Comparison of ENCODE assay signal across 11 mouse cellular contexts in genomic region chr15:82952292-82952705, GRCm38 (mm10). TPM values are rescaled to one million over a fixed set of nuclear protein-coding genes. Genes with fewer than 3 reads are reported as not detected.
DNase-seq lines count a peak whose midpoint lies in the region; ATAC-seq lines count a peak whose summit lies in the region.
"Had no signal": no experiment of that assay in that cellular context is flagged by ENCODE, and none has a peak within 500 bp of the region (broad histone marks: within the 10 kb centered on the region; RNA-seq: fewer than 3 reads in every experiment).

No protein-coding gene starts in this region.

- H3K27ac ChIP-seq in kidney, embryonic 15.5 days = no peak overlapping the region
- peak overlapping the region; percentile 26; the same call in 1 of the 2 replicates for H3K27ac ChIP-seq in hindbrain, embryonic 15.5 days (replicated peaks)
- peak overlapping the region; percentile 52; the same call in 1 of the 2 replicates for H3K27ac ChIP-seq in neural tube, embryonic 14.5 days (ENCODE audit: low read depth, low read length)
- no peak overlapping the region for H3K27ac ChIP-seq in kidney, embryonic 16.5 days (ENCODE audit: low read length)
- H3K27ac ChIP-seq: kidney, postnatal 0 days; lung, embryonic 15.5 days had no signal

- no peaks in the 10 kb centered on the region for H3K9me3 ChIP-seq in kidney, embryonic 15.5 days (replicated peaks)
- H3K9me3 ChIP-seq in hindbrain, embryonic 15.5 days = no peaks in the 10 kb centered on the region
- no peaks in the 10 kb centered on the region for H3K9me3 ChIP-seq in neural tube, embryonic 14.5 days (ENCODE audit: control insufficient read depth, low read length)
- H3K9me3 ChIP-seq in kidney, embryonic 16.5 days (ENCODE audit: low read length) = no peaks in the 10 kb centered on the region
- H3K9me3 ChIP-seq: lung, embryonic 15.5 days had no signal

- no peak overlapping the region for H3K4me3 ChIP-seq in kidney, embryonic 15.5 days (replicated peaks)
- no peak overlapping the region for H3K4me3 ChIP-seq in hindbrain, embryonic 15.5 days
- H3K4me3 ChIP-seq in neural tube, embryonic 14.5 days (ENCODE audit: low read depth, low read length) = no peak overlapping the region
- no peak overlapping the region for H3K4me3 ChIP-seq in kidney, embryonic 16.5 days (ENCODE audit: low read length)
- H3K4me3 ChIP-seq: lung, embryonic 15.5 days had no signal

- DNase-seq in kidney, adult 8-10 months = no peak
- DNase-seq in embryo, embryonic 9.5 days (ENCODE audit: extremely low spot score) = peak; percentile 66
- DNase-seq in testis, postnatal 10 days (ENCODE audit: low spot score) = no peak
- no peak for DNase-seq in cerebellum, adult 8-10 months
- DNase-seq: cerebellum, adult 11-12 months had no signal

- H3K4me1 ChIP-seq in kidney, embryonic 15.5 days = peaks cover 57% of the 10 kb centered on the region
- peaks cover 73% of the 10 kb centered on the region for H3K4me1 ChIP-seq in hindbrain, embryonic 15.5 days (replicated peaks)
- peaks cover 34% of the 10 kb centered on the region for H3K4me1 ChIP-seq in neural tube, embryonic 14.5 days (ENCODE audit: control insufficient read depth, insufficient read depth, low read length)
- H3K4me1 ChIP-seq in kidney, embryonic 16.5 days (ENCODE audit: insufficient read depth, low read length) = peaks cover 22% of the 10 kb centered on the region

- no peak overlapping the region for H3K9ac ChIP-seq in kidney, embryonic 15.5 days
- no peak overlapping the region for H3K9ac ChIP-seq in hindbrain, embryonic 15.5 days
- 0 out of 2 replicates have a peak overlapping the region, but pooled peaks have one; percentile 16 for H3K9ac ChIP-seq in neural tube, embryonic 14.5 days (replicated peaks; ENCODE audit: low read depth, low read length)
- H3K9ac ChIP-seq in kidney, embryonic 16.5 days (replicated peaks; ENCODE audit: low read length) = no peak overlapping the region
- H3K9ac ChIP-seq: lung, embryonic 15.5 days had no signal

- peak overlapping the region; percentile 32; the same call in 1 of the 2 replicates for H3K4me2 ChIP-seq in kidney, embryonic 15.5 days
- peak overlapping the region; percentile 33; the same call in 1 of the 2 replicates for H3K4me2 ChIP-seq in hindbrain, embryonic 15.5 days
- H3K4me2 ChIP-seq in neural tube, embryonic 14.5 days (ENCODE audit: low read depth, low read length) = no peak overlapping the region
- H3K4me2 ChIP-seq in kidney, embryonic 16.5 days (replicated peaks; ENCODE audit: low read depth, low read length) = no peak overlapping the region
- H3K4me2 ChIP-seq: lung, embryonic 15.5 days had no signal

- no peaks in the 10 kb centered on the region for H3K36me3 ChIP-seq in kidney, embryonic 15.5 days
- H3K36me3 ChIP-seq in hindbrain, embryonic 15.5 days = no peaks in the 10 kb centered on the region
- H3K36me3 ChIP-seq in neural tube, embryonic 14.5 days (ENCODE audit: control insufficient read depth, insufficient read depth, low read length) = no peaks in the 10 kb centered on the region
- H3K36me3 ChIP-seq in kidney, embryonic 16.5 days (ENCODE audit: insufficient read depth, low read length) = no peaks in the 10 kb centered on the region
- H3K36me3 ChIP-seq: lung, embryonic 15.5 days had no signal

- WGBS in kidney, embryonic 15.5 days = 15% methylated on average over 20 of the region's 20 CpGs
- WGBS in hindbrain, embryonic 15.5 days = 6% methylated on average over 20 of the region's 20 CpGs
- 6% methylated on average over 19 of the region's 20 CpGs for WGBS in neural tube, embryonic 14.5 days
- 13% methylated on average over 20 of the region's 20 CpGs for WGBS in kidney, embryonic 16.5 days

- peaks cover 89% of the 10 kb centered on the region for H3K27me3 ChIP-seq in kidney, embryonic 15.5 days
- H3K27me3 ChIP-seq in hindbrain, embryonic 15.5 days = peaks cover 20% of the 10 kb centered on the region; the same call in 1 of the 2 replicates
- peaks cover 10% of the 10 kb centered on the region for H3K27me3 ChIP-seq in neural tube, embryonic 14.5 days (ENCODE audit: control insufficient read depth, insufficient read depth, low read length)
- H3K27me3 ChIP-seq in kidney, embryonic 16.5 days (ENCODE audit: insufficient read depth, low read length) = peaks cover 33% of the 10 kb centered on the region

- no peak for ATAC-seq in kidney, embryonic 15.5 days (replicated peaks; ENCODE audit: low FRiP score)
- ATAC-seq in hindbrain, embryonic 15.5 days (ENCODE audit: low FRiP score, low read depth) = peak; percentile 46
- peak; percentile 53 for ATAC-seq in neural tube, embryonic 14.5 days (ENCODE audit: low read depth)
- no peak for ATAC-seq in kidney, embryonic 16.5 days (ENCODE audit: low FRiP score, low TSS enrichment)

RNA-seq across cellular contexts. Expression of gene Tcf20, which starts 35.4 kb away (rescaled TPM):
- polyA plus RNA-seq in kidney, embryonic 15.5 days (2015; fragmentation: Nextera tagmentation; extraction: Ambion mirVana) = 8.4 and 9.3 TPM in 2 replicates
- 10.4 and 11.4 TPM in 2 replicates for polyA plus RNA-seq in hindbrain, embryonic 15.5 days (2015; fragmentation: Nextera tagmentation; extraction: Ambion mirVana)
- polyA plus RNA-seq in neural tube, embryonic 14.5 days (2014; fragmentation: Nextera tagmentation; extraction: Ambion mirVana) = 15.4 and 16.3 TPM in 2 replicates
- polyA plus RNA-seq in kidney, embryonic 16.5 days (2015; fragmentation: Nextera tagmentation; extraction: Ambion mirVana) = 7.3 and 8.3 TPM in 2 replicates

Comparison
In these comparisons a context has a peak if more than half of its experiments do, and no peak if none do; other contexts are left out.
1. H3K4me2 ChIP-seq: peak in kidney, embryonic 15.5 days (single experiment) and hindbrain, embryonic 15.5 days (single experiment); none in neural tube, embryonic 14.5 days (single experiment) and kidney, embryonic 16.5 days (single experiment).
2. ATAC-seq: peak in hindbrain, embryonic 15.5 days (single experiment) and neural tube, embryonic 14.5 days (single experiment); none in kidney, embryonic 15.5 days (single experiment) and kidney, embryonic 16.5 days (single experiment).
3. H3K27ac ChIP-seq: peak in hindbrain, embryonic 15.5 days (single experiment) and neural tube, embryonic 14.5 days (single experiment); none in kidney, embryonic 15.5 days (single experiment) and kidney, embryonic 16.5 days (single experiment).